Mouse (Mus musculus) ES-E14 (cell line): ENCODE measurements at regions not wholly inside any gene's neighbourhood (a gene's known extent, or its start where the extent isn't known, plus 50 kb on each side); places are given as distances from the start of the nearest gene placed in this dataset.

ENCODE experiments used
- CHD2 ChIP-seq: IDR thresholded peaks from 2 replicates; pipeline ENCODE4 v1.6.1; 2014; ENCODE audit warnings: mild to moderate bottlenecking, low read depth, low read length, inconsistent platforms
- HCFC1 ChIP-seq: IDR thresholded peaks from 2 replicates; pipeline ENCODE4 v1.6.1; 2012; ENCODE audit warnings: low read length, inconsistent platforms, borderline replicate concordance; ENCODE audit not compliant: insufficient read depth
- ZC3H11A ChIP-seq: IDR thresholded peaks from 2 replicates; pipeline ENCODE4 v1.6.1; 2012; ENCODE audit warnings: low read depth, mild to moderate bottlenecking, inconsistent platforms, low read length, borderline replicate concordance

- no peak for TF ChIP-seq CHD2
- no peak for TF ChIP-seq ZC3H11A
- TF ChIP-seq HCFC1: no peak
Observed at GRCm38 (mm10) chr4:9048817-9049216, 810.0 kb upstream of the Car8 start.
